Comparison of ENCODE assay signal across 15 mouse cellular contexts in genomic region chr8:80204678-80205654, GRCm38 (mm10).
DNase-seq lines count a peak whose midpoint lies in the region; ATAC-seq and TF ChIP-seq lines count a peak whose summit lies in the region.
"Had no signal": no experiment of that assay in that cellular context is flagged by ENCODE, and none has a peak within 500 bp of the region (broad histone marks: within the 10 kb centered on the region; RNA-seq: fewer than 3 reads in every experiment).

No protein-coding gene starts in this region.

- no peaks in the 10 kb centered on the region for H3K36me3 ChIP-seq in embryonic facial prominence, embryonic 11.5 days (replicated peaks; ENCODE audit: control insufficient read depth, insufficient read depth, low read depth, low read length)
- H3K36me3 ChIP-seq in midbrain, embryonic 10.5 days, result no peaks in the 10 kb centered on the region
- H3K36me3 ChIP-seq in liver, postnatal 0 days (replicated peaks; ENCODE audit: insufficient read depth, low read length), result no peaks in the 10 kb centered on the region
- H3K36me3 ChIP-seq: liver, embryonic 15.5 days had no signal

- no peak overlapping the region for H3K4me2 ChIP-seq in embryonic facial prominence, embryonic 11.5 days (ENCODE audit: low read depth, low read length)
- no peak overlapping the region for H3K4me2 ChIP-seq in liver, postnatal 0 days (ENCODE audit: low read depth, low read length)
- H3K4me2 ChIP-seq: heart, embryonic 11.5 days; liver, embryonic 15.5 days had no signal

- no peaks in the 10 kb centered on the region for H3K27me3 ChIP-seq in embryonic facial prominence, embryonic 11.5 days (ENCODE audit: control insufficient read depth, insufficient read depth, low read length)
- no peaks in the 10 kb centered on the region for H3K27me3 ChIP-seq in midbrain, embryonic 10.5 days (ENCODE audit: low read depth, poor library complexity, severe bottlenecking)
- no peaks in the 10 kb centered on the region for H3K27me3 ChIP-seq in liver, postnatal 0 days (ENCODE audit: insufficient read depth, low read length)
- H3K27me3 ChIP-seq: liver, embryonic 15.5 days had no signal

- H3K4me1 ChIP-seq in embryonic facial prominence, embryonic 11.5 days (ENCODE audit: control insufficient read depth, insufficient read depth, low read length), result no peaks in the 10 kb centered on the region
- peaks cover 14% of the 10 kb centered on the region; the same call in 1 of the 2 replicates for H3K4me1 ChIP-seq in midbrain, embryonic 10.5 days
- H3K4me1 ChIP-seq in liver, postnatal 0 days (ENCODE audit: insufficient read depth), result no peaks in the 10 kb centered on the region
- H3K4me1 ChIP-seq: liver, embryonic 15.5 days had no signal

- no peak for TF ChIP-seq CTCF in liver, postnatal 0 days (IDR thresholded peaks at IDR 0.05; ENCODE audit: low read depth)

- TF ChIP-seq EP300 in liver, postnatal 0 days (IDR thresholded peaks at IDR 0.05; ENCODE audit: low read depth), result no peak

- no peak overlapping the region for H3K4me3 ChIP-seq in embryonic facial prominence, embryonic 11.5 days (ENCODE audit: low read depth, low read length)
- H3K4me3 ChIP-seq in midbrain, embryonic 10.5 days, result no peak overlapping the region
- H3K4me3 ChIP-seq in liver, postnatal 0 days (ENCODE audit: low read depth, low read length), result no peak overlapping the region
- H3K4me3 ChIP-seq: liver, embryonic 15.5 days had no signal

- WGBS in embryonic facial prominence, embryonic 11.5 days, result 56% methylated on average over 15 of the region's 15 CpGs
- WGBS in midbrain, embryonic 10.5 days, result 77% methylated on average over 15 of the region's 15 CpGs
- WGBS in liver, postnatal 0 days (ENCODE audit: insufficient replicate concordance), result 66% methylated on average over 15 of the region's 15 CpGs

- H3K9ac ChIP-seq in embryonic facial prominence, embryonic 11.5 days (replicated peaks; ENCODE audit: low read length), result no peak overlapping the region
- H3K9ac ChIP-seq in liver, postnatal 0 days (replicated peaks), result no peak overlapping the region
- H3K9ac ChIP-seq: liver, embryonic 15.5 days had no signal

- no peaks in the 10 kb centered on the region for H3K9me3 ChIP-seq in embryonic facial prominence, embryonic 11.5 days (replicated peaks; ENCODE audit: control insufficient read depth, low read length)
- no peaks in the 10 kb centered on the region for H3K9me3 ChIP-seq in midbrain, embryonic 10.5 days (replicated peaks)
- no peaks in the 10 kb centered on the region for H3K9me3 ChIP-seq in liver, postnatal 0 days (ENCODE audit: low read length)
- H3K9me3 ChIP-seq: liver, embryonic 15.5 days had no signal

- peak; percentile 8 for DNase-seq in kidney, postnatal 10 days
- DNase-seq in kidney, adult 8-10 months, result no peak
- peak; percentile 65 for DNase-seq in embryo, embryonic 10.5 days (ENCODE audit: low spot score)
- DNase-seq in embryonic facial prominence, embryonic 11.5 days (ENCODE audit: low spot score), result peak; percentile 38
- peak; percentile 83 for DNase-seq in mesoderm, embryonic 11.5 days (ENCODE audit: low read depth, low spot score)
- no peak for DNase-seq in midbrain, embryonic 10.5 days (ENCODE audit: low spot score)
- no peak for DNase-seq in liver, postnatal 0 days
- DNase-seq in cerebellum, adult 18-20 months, result no peak
- DNase-seq: cerebellum, adult 11-12 months; gastrocnemius, postnatal 36 days; heart, postnatal 4 days; spleen, adult 18-20 months had no signal

- ATAC-seq in embryonic facial prominence, embryonic 11.5 days (replicated peaks; ENCODE audit: insufficient number of reproducible peaks, low FRiP score, low TSS enrichment, low read depth), result no peak
- no peak for ATAC-seq in liver, postnatal 0 days
- ATAC-seq: intestine, postnatal 0 days had no signal

- H3K27ac ChIP-seq in embryonic facial prominence, embryonic 11.5 days (replicated peaks; ENCODE audit: low read depth, low read length), result no peak overlapping the region
- H3K27ac ChIP-seq in midbrain, embryonic 10.5 days (replicated peaks), result no peak overlapping the region
- H3K27ac ChIP-seq in liver, postnatal 0 days (ENCODE audit: low read depth), result no peak overlapping the region
- H3K27ac ChIP-seq: liver, embryonic 15.5 days had no signal

Comparison
In these comparisons a context has a peak if more than half of its experiments do, and no peak if none do; other contexts are left out.
1. DNase-seq: peak in kidney, postnatal 10 days (single experiment), embryo, embryonic 10.5 days (single experiment), embryonic facial prominence, embryonic 11.5 days (single experiment) and mesoderm, embryonic 11.5 days (single experiment); none in kidney, adult 8-10 months (0 of 2), midbrain, embryonic 10.5 days (single experiment), liver, postnatal 0 days (single experiment) and cerebellum, adult 18-20 months (0 of 2).